Mouse (Mus musculus) sigmoid colon, adult 10 weeks (tissue): Measurements from ENCODE around the gene Magix. TPM values are rescaled to one million over a fixed set of nuclear protein-coding genes. Genes with fewer than 3 reads are reported as not detected.

Experiments used
- polyA plus RNA-seq: library from polyadenylated mRNA; stranded (reverse); fragments of 350-450 nt; fragmentation: Illumina TruSeq; extraction: RNeasy Lipid Tissue Mini Kit (QIAGEN cat#74804); gene quantifications from one replicate; pipeline ENCODE4 v1.2.3, GENCODE M21; 2014; ENCODE audit warnings: low read depth, low replicate concordance

The Magix gene
- 0.60 TPM for polyA plus RNA-seq

DNA sequence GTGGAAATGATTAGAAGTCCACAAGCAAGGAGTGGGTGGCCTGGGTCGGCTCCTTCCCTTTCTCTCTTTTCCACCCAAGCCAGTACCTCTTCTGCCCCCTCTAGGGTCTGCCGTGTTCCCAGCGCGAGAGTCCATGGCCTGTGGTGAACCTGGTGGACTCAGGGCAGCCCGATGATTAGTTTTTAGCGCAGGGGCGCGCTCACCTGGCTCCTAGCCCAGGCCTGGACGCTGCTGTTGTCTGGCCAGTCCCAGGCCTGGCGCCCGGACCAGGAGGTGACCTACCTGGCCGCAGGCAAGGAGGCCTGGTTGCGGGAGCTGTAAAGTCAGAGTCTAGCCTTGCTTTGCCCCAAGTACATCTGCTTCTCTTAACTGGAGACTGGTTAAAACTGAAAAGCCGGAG is at the start of gene Magix:
Gene Magix, minus strand, starts transcription at position 388 of the 400 bp plus-strand sequence.

DNA sequence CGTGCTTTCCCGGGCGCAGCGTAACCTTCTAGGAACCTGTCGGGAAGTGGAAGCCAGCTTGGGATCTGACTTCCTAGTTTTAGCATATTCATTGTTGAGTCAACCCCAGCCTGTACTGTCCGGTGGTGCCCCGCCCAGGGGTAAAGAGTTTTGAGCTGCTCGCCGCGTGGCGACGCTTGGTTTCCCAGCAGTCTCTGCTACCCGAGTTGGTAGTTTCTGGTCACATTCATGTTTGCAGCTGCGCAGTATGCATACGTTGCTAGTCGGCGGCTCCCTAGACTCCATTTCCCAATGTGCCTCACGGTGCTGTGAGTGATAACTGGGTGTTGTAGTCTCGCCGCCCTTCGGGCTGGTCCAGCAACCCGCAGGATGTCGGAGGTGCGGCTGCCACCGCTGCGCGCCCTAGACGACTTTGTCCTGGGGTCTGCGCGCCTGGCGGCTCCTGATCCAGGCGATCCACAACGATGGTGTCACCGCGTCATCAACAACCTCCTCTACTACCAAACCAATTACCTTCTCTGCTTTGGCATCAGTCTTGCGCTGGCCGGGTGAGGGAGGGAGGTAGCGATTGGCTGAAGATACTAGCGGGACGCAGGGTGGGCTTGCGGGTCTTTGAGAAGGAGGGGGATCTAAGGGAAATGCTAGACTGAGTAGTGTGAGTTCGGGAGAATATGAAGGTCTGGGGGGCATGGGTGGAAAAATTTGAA is 47.3 kb upstream of the Magix start, which contains the start of gene Praf2:
Gene Praf2, plus strand, starts transcription at position 225 of the 707 bp plus-strand sequence.

DNA sequence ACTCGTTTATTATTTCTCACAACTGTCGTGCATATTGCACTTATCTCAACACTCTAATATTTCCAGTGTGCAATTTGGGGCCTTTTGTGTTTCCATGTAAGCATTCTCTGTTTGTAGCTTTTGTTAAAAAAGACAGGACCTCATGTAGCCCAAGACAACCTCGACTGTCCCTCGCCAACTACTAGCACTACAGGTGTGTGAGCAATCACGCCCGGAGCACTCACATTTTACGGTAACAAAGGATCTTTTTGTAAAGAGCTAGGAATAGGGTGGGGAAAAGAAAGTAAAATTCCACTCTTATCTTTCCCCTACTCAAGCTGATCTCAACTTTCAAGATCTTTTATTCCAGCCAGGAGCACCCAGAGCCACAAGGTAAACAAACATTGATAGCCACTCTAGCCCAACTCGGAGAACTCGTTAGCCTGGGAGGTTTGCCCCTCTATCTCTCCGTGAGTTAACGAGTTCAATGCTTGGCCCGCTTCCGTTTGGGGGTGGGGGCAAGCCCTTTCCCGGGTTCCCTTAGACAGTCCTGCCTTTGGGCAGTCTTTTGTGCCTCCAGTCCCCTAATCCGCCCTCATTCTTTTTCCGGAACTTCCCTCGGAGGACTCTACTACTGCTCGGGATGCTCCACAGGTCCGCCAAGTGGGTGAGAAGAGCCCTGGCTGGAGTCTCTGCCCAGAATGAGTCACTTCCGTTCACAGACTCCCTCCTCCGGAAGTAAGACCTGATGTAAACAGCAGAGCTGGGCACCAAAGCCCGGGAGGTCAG is 40.6 kb upstream of the Magix start, which contains the start of gene Gm45208:
Gene Gm45208, plus strand, starts transcription at position 732 of the 768 bp plus-strand sequence.

DNA sequence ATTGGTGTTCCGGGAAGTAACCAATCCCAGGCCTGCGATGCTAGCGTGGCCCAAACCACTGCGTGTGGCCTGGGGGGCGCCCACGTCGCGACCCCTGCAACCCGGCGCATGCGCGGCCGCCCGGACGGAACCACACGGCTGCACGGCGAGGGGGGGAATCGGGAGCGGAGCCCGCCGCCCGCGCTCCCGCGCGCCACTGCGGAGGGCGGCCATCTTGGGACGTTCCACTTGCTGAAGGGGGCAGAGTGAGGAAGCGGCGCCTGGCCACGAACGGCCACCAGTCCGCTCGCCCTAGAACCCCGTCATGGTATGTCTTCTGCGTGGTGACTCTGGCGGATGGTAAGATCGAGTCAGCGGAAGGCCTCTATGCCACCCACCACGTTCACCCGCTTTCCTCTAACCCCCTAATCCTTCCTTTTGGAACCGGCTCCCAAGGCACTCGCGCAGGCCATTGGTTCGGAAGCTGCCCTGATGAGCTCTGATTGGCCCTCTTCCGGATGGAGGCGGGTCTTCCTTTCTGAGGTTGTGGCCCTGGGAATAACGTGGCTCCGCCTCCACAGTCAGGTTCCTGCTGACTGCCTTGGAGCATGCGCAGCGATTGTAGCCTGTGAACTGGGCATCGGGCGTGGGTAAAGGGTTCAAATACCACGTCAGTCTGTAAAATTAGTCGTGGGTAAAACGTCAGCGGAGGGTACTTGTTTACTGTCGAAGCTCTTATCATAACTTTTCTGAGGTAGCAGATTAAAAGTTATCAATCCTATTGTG is 33.3 kb upstream of the Magix start, which contains the start of gene Wdr45:
Gene Wdr45, plus strand, starts transcription at position 199 of the 765 bp plus-strand sequence.

DNA sequence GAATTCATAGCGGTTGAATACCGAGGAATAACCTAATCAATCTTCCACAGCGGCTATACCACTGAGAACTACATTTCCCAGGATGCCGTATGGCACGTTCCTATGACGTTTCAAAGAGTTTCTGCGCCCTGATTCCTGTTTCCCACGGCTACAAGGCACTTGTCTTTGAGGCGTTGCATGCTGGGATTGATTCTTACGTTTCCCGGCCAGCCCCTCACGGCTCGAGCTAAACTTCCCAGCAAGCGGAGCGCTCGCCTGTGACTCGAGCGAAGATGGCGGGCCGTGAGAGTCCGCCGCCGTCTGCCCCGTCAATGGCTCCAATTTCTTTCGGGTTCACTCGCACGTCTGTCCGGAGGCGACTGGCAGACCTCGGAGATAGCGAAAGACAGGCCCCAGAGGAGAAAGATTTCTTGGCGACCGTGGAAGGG is 15.9 kb upstream of the Magix start, which contains the start of gene Gpkow:
Gene Gpkow, plus strand, starts transcription at position 178 of the 428 bp plus-strand sequence.

DNA sequence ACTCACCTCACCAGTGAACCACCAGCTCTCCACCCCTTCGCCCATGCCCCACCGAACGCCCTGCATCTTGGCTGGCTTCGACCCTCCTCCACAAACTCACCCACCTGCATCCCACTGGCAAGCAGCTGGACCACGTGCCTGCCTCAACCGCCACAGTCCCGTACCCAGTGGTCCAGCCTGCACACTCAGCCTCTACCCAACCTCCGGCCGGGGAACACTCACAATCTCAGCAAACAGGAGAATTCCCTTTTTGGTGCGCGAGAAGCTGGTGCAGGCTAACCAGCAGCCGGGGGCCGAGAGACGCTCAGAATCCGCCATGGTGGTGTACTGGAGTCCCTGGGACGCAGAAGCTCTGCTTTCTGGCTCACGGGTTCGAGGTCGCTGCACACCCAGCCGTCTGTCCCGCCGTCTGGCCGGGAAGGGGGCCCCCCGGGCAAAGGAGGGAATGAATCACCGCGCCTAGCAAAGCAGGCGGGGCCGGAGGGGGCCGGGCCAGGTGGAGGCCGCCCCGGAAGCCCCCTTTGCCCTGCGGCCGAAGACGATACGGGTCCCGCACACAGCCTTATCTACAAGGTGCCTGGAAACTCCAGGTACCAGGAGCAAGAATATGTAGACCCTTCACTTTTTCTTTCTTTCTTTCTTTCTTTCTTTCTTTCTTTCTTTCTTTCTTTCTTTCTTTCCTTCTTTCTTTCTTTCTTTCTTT is 10.0 kb downstream of the Magix start, which contains the start of gene Plp2:
Gene Plp2, minus strand, starts transcription at position 470 of the 703 bp plus-strand sequence.

GRCm38 (mm10) chrX:7657221-7657639 is 23.8 kb downstream of the Magix start, which contains the start of gene Prickle3:
TSS of gene Prickle3 (plus strand) at chrX:7657260.

GRCm38 (mm10) chrX:7638401-7639091 is 42.5 kb downstream of the Magix start, which contains the start of gene Syp:
TSS of gene Syp (plus strand) at chrX:7638471.

Other genes with a start within 250 kb of the Magix start
- gene Foxp3, start 107.6 kb downstream of the Magix start, polyA plus RNA-seq: 0.32 TPM
- not detected for gene Ppp1r3f, start 107.0 kb downstream of the Magix start, polyA plus RNA-seq
- 1.5 TPM for gene Ccdc22, start 75.7 kb downstream of the Magix start, polyA plus RNA-seq
- not detected for gene Cacna1f, start 74.2 kb downstream of the Magix start, polyA plus RNA-seq
- gene Syp, start 42.8 kb downstream of the Magix start, polyA plus RNA-seq: 2.8 TPM
- 19.0 TPM for gene Prickle3, start 24.0 kb downstream of the Magix start, polyA plus RNA-seq
- 187 TPM for gene Plp2, start 9.9 kb downstream of the Magix start, polyA plus RNA-seq
- 42.6 TPM for gene Gpkow, start 15.9 kb upstream of the Magix start, polyA plus RNA-seq
- gene Wdr45, start 33.1 kb upstream of the Magix start, polyA plus RNA-seq: 7.7 TPM
- gene Gm45208, start 41.0 kb upstream of the Magix start, polyA plus RNA-seq: not detected
- 7.8 TPM for gene Praf2, start 47.2 kb upstream of the Magix start, polyA plus RNA-seq
- gene Ccdc120, start 69.7 kb upstream of the Magix start, polyA plus RNA-seq: 4.5 TPM
- gene Tfe3, start 81.3 kb upstream of the Magix start, polyA plus RNA-seq: 6.2 TPM
- 41.0 TPM for gene Gripap1, start 108.5 kb upstream of the Magix start, polyA plus RNA-seq
- gene Kcnd1, start 141.0 kb upstream of the Magix start, polyA plus RNA-seq: 1.2 TPM
- 50.9 TPM for gene Otud5, start 160.1 kb upstream of the Magix start, polyA plus RNA-seq
- gene Pim2, start 197.0 kb upstream of the Magix start, polyA plus RNA-seq: 5.5 TPM
- 40.1 TPM for gene Slc35a2, start 202.8 kb upstream of the Magix start, polyA plus RNA-seq
- 10.1 TPM for gene Pqbp1, start 218.0 kb upstream of the Magix start, polyA plus RNA-seq
- gene Timm17b, start 218.1 kb upstream of the Magix start, polyA plus RNA-seq: 3.6 TPM
- not detected for gene Gm10491, start 226.6 kb upstream of the Magix start, polyA plus RNA-seq
- gene Gm10490, start 228.3 kb upstream of the Magix start, polyA plus RNA-seq: not detected
- gene Pcsk1n, start 238.6 kb upstream of the Magix start, polyA plus RNA-seq: not detected
- not detected for gene Eras, start 247.4 kb upstream of the Magix start, polyA plus RNA-seq